Mouse (Mus musculus): ENCODE data around the gene Serinc1. TPM values are rescaled to one million over a fixed set of nuclear protein-coding genes. Genes with fewer than 3 reads are reported as not detected.
"Not testable (repeated sequence)": the region's sequence is repeated elsewhere in the genome, so short reads cannot be mapped to it uniquely, and the experiment has no call there.

Serinc1 gene
- polyA plus RNA-seq, 1 experiment from 2014 or later, result 137 TPM

- Histone ChIP-seq H3K27ac (ENCODE audit: low read depth) (no peak overlapping the region), H3K9me3 (ENCODE audit: control insufficient read depth, low read length) (no peaks in the 10 kb centered on the region), H3K4me3 (ENCODE audit: low read depth, low read length) (no peak overlapping the region), H3K9ac (ENCODE audit: low read length) (no peak overlapping the region), H3K27me3 (replicated peaks; ENCODE audit: control insufficient read depth, insufficient read depth, low read length) (no peaks in the 10 kb centered on the region), H3K4me1 (replicated peaks; ENCODE audit: control insufficient read depth, insufficient read depth, low read length) (no peaks in the 10 kb centered on the region), H3K4me2 (ENCODE audit: low read length) (no peak overlapping the region), H3K36me3 (ENCODE audit: control insufficient read depth, insufficient read depth, low read length) (no peaks in the 10 kb centered on the region)
- no peak for DNase-seq (ENCODE audit: low spot score)
- 86% methylated on average over 4 of the region's 4 CpGs for WGBS
- no peak for ATAC-seq (replicated peaks; ENCODE audit: low FRiP score, low TSS enrichment, low read depth)
Observed at GRCm38 (mm10) chr10:57549631-57550030, 17.3 kb upstream of the Serinc1 start.

- WGBS, result 86% methylated on average over 9 of the region's 9 CpGs
- not testable (repeated sequence) for H3K4me1 ChIP-seq (replicated peaks; ENCODE audit: control insufficient read depth, insufficient read depth, low read length); H3K36me3 ChIP-seq (ENCODE audit: control insufficient read depth, insufficient read depth, low read length); H3K27ac ChIP-seq (ENCODE audit: low read depth); H3K4me2 ChIP-seq (ENCODE audit: low read length); H3K9me3 ChIP-seq (ENCODE audit: control insufficient read depth, low read length); ATAC-seq (replicated peaks; ENCODE audit: low FRiP score, low TSS enrichment, low read depth); DNase-seq (ENCODE audit: low spot score); H3K4me3 ChIP-seq (ENCODE audit: low read depth, low read length); H3K27me3 ChIP-seq (replicated peaks; ENCODE audit: control insufficient read depth, insufficient read depth, low read length); H3K9ac ChIP-seq (ENCODE audit: low read length)
Observed at GRCm38 (mm10) chr10:57543890-57544289, 11.6 kb upstream of the Serinc1 start.

- DNase-seq (ENCODE audit: low spot score) (no peak), ATAC-seq (replicated peaks; ENCODE audit: low FRiP score, low TSS enrichment, low read depth) (no peak)
- H3K4me2 ChIP-seq (ENCODE audit: low read length), result peak overlapping the region; percentile 85
- peaks cover 17% of the 10 kb centered on the region for H3K4me1 ChIP-seq (replicated peaks; ENCODE audit: control insufficient read depth, insufficient read depth, low read length)
- peak overlapping the region; percentile 96 for H3K9ac ChIP-seq (ENCODE audit: low read length)
- no peaks in the 10 kb centered on the region for H3K9me3 ChIP-seq (ENCODE audit: control insufficient read depth, low read length)
- peak overlapping the region; percentile 93 for H3K4me3 ChIP-seq (ENCODE audit: low read depth, low read length)
- H3K36me3 ChIP-seq (ENCODE audit: control insufficient read depth, insufficient read depth, low read length), result peaks cover 11% of the 10 kb centered on the region; the same call in 1 of the 2 replicates
- WGBS, result 3% methylated on average over 28 of the region's 28 CpGs
- H3K27me3 ChIP-seq (replicated peaks; ENCODE audit: control insufficient read depth, insufficient read depth, low read length), result no peaks in the 10 kb centered on the region
- peak overlapping the region; percentile 93 for H3K27ac ChIP-seq (ENCODE audit: low read depth)
Observed at GRCm38 (mm10) chr10:57531616-57532217, 613 bp downstream of the Serinc1 start.

- Histone ChIP-seq H3K4me2 (ENCODE audit: low read length) (peak overlapping the region; percentile 85), H3K27ac (ENCODE audit: low read depth) (no peak overlapping the region), H3K27me3 (replicated peaks; ENCODE audit: control insufficient read depth, insufficient read depth, low read length) (no peaks in the 10 kb centered on the region), H3K4me3 (ENCODE audit: low read depth, low read length) (peak overlapping the region; percentile 93), H3K4me1 (replicated peaks; ENCODE audit: control insufficient read depth, insufficient read depth, low read length) (peaks cover 17% of the 10 kb centered on the region), H3K9ac (ENCODE audit: low read length) (peak overlapping the region; percentile 96), H3K9me3 (ENCODE audit: control insufficient read depth, low read length) (no peaks in the 10 kb centered on the region), H3K36me3 (ENCODE audit: control insufficient read depth, insufficient read depth, low read length) (peaks cover 17% of the 10 kb centered on the region)
- no peak for ATAC-seq (replicated peaks; ENCODE audit: low FRiP score, low TSS enrichment, low read depth)
- 62% methylated on average over 2 of the region's 2 CpGs for WGBS
- no peak for DNase-seq (ENCODE audit: low spot score)
Observed at GRCm38 (mm10) chr10:57531076-57531475, 1.3 kb downstream of the Serinc1 start.

- no peak overlapping the region for H3K9ac ChIP-seq (ENCODE audit: low read length)
- ATAC-seq (replicated peaks; ENCODE audit: low FRiP score, low TSS enrichment, low read depth), result no peak
Observed at GRCm38 (mm10) chr10:57526469-57526868, 5.9 kb downstream of the Serinc1 start.

GRCm38 (mm10) chr10:57515278-57515677 lies 17.1 kb downstream of the Serinc1 start:
- peaks cover 88% of the 10 kb centered on the region for H3K36me3 ChIP-seq (ENCODE audit: control insufficient read depth, insufficient read depth, low read length)

More at GRCm38 (mm10) chr10:57526469-57526868, 5.9 kb downstream of the Serinc1 start:
- Histone ChIP-seq H3K4me2 (ENCODE audit: low read length) (no peak overlapping the region), H3K27me3 (replicated peaks; ENCODE audit: control insufficient read depth, insufficient read depth, low read length) (no peaks in the 10 kb centered on the region), H3K36me3 (ENCODE audit: control insufficient read depth, insufficient read depth, low read length) (peaks cover 54% of the 10 kb centered on the region), H3K4me3 (ENCODE audit: low read depth, low read length) (no peak overlapping the region), H3K4me1 (replicated peaks; ENCODE audit: control insufficient read depth, insufficient read depth, low read length) (peaks cover 17% of the 10 kb centered on the region), H3K9me3 (ENCODE audit: control insufficient read depth, low read length) (peaks cover 4% of the 10 kb centered on the region; the same call in 1 of the 2 replicates), H3K27ac (ENCODE audit: low read depth) (no peak overlapping the region)
- 94% methylated on average over 5 of the region's 5 CpGs for WGBS
- no peak for DNase-seq (ENCODE audit: low spot score)

GRCm38 (mm10) chr10:57514616-57515015 lies 17.7 kb downstream of the Serinc1 start:
- WGBS, result 94% methylated on average over 2 of the region's 2 CpGs
- no peak overlapping the region for H3K27ac ChIP-seq (ENCODE audit: low read depth)
- H3K4me3 ChIP-seq (ENCODE audit: low read depth, low read length), result no peak overlapping the region
- peaks cover 87% of the 10 kb centered on the region for H3K36me3 ChIP-seq (ENCODE audit: control insufficient read depth, insufficient read depth, low read length)
- no peaks in the 10 kb centered on the region for H3K4me1 ChIP-seq (replicated peaks; ENCODE audit: control insufficient read depth, insufficient read depth, low read length)
- DNase-seq (ENCODE audit: low spot score) (no peak), ATAC-seq (replicated peaks; ENCODE audit: low FRiP score, low TSS enrichment, low read depth) (no peak)
- no peak overlapping the region for H3K4me2 ChIP-seq (ENCODE audit: low read length)
- no peaks in the 10 kb centered on the region for H3K27me3 ChIP-seq (replicated peaks; ENCODE audit: control insufficient read depth, insufficient read depth, low read length)
- no peaks in the 10 kb centered on the region for H3K9me3 ChIP-seq (ENCODE audit: control insufficient read depth, low read length)
- no peak overlapping the region for H3K9ac ChIP-seq (ENCODE audit: low read length)

More at GRCm38 (mm10) chr10:57515278-57515677, 17.1 kb downstream of the Serinc1 start:
- H3K27ac ChIP-seq (ENCODE audit: low read depth), result no peak overlapping the region
- no peak overlapping the region for H3K4me3 ChIP-seq (ENCODE audit: low read depth, low read length)
- no peaks in the 10 kb centered on the region for H3K27me3 ChIP-seq (replicated peaks; ENCODE audit: control insufficient read depth, insufficient read depth, low read length)
- no peak overlapping the region for H3K4me2 ChIP-seq (ENCODE audit: low read length)
- WGBS, result 71% methylated on average over 1 of the region's 1 CpGs
- no peaks in the 10 kb centered on the region for H3K9me3 ChIP-seq (ENCODE audit: control insufficient read depth, low read length)
- H3K9ac ChIP-seq (ENCODE audit: low read length), result no peak overlapping the region
- no peaks in the 10 kb centered on the region for H3K4me1 ChIP-seq (replicated peaks; ENCODE audit: control insufficient read depth, insufficient read depth, low read length)
- DNase-seq (ENCODE audit: low spot score) (no peak), ATAC-seq (replicated peaks; ENCODE audit: low FRiP score, low TSS enrichment, low read depth) (no peak)

- no peak for ATAC-seq (replicated peaks; ENCODE audit: low FRiP score, low TSS enrichment, low read depth)
- no peaks in the 10 kb centered on the region for H3K4me1 ChIP-seq (replicated peaks; ENCODE audit: control insufficient read depth, insufficient read depth, low read length)
- WGBS, result 79% methylated on average over 9 of the region's 9 CpGs
Observed at GRCm38 (mm10) chr10:57499414-57500156, 32.7 kb downstream of the Serinc1 start.

More at GRCm38 (mm10) chr10:57499414-57500156, 32.7 kb downstream of the Serinc1 start:
- Histone ChIP-seq H3K9ac (ENCODE audit: low read length) (no peak overlapping the region), H3K4me3 (ENCODE audit: low read depth, low read length) (no peak overlapping the region), H3K9me3 (ENCODE audit: control insufficient read depth, low read length) (no peaks in the 10 kb centered on the region), H3K36me3 (ENCODE audit: control insufficient read depth, insufficient read depth, low read length) (peaks cover 29% of the 10 kb centered on the region), H3K27me3 (replicated peaks; ENCODE audit: control insufficient read depth, insufficient read depth, low read length) (no peaks in the 10 kb centered on the region), H3K4me2 (ENCODE audit: low read length) (no peak overlapping the region), H3K27ac (ENCODE audit: low read depth) (no peak overlapping the region)
- DNase-seq (ENCODE audit: low spot score), result no peak

Measured in intestine, embryonic 14.5 days (tissue).